Mouse (Mus musculus): ENCODE results near the gene Kmt2e.

GRCm38 (mm10) chr5:23496933-23497332, 62.7 kb downstream of the Kmt2e start:
- TF ChIP-seq CTCF (IDR thresholded peaks at IDR 0.05; ENCODE audit: insufficient read depth, low read depth, low read length) (no peak), POLR2A (IDR thresholded peaks at IDR 0.05; ENCODE audit: insufficient read depth, low read depth, low read length) (no peak)

All from olfactory bulb, adult 2 months (tissue).